Mouse (Mus musculus) ES-E14 (cell line): Measurements from ENCODE around the gene Pld4.

ENCODE experiments used
- CHD2 ChIP-seq: IDR thresholded peaks from 2 replicates; pipeline ENCODE4 v1.6.1; 2014; ENCODE audit warnings: mild to moderate bottlenecking, low read depth, low read length, inconsistent platforms
- HCFC1 ChIP-seq: IDR thresholded peaks from 2 replicates; pipeline ENCODE4 v1.6.1; 2012; ENCODE audit warnings: low read length, inconsistent platforms, borderline replicate concordance; ENCODE audit not compliant: insufficient read depth
- MAFK ChIP-seq: IDR thresholded peaks from 2 replicates; pipeline ENCODE4 v1.6.1; 2014; ENCODE audit warnings: mild to moderate bottlenecking, low read depth, low read length, inconsistent platforms; ENCODE audit not compliant: insufficient read depth
- ZC3H11A ChIP-seq: IDR thresholded peaks from 2 replicates; pipeline ENCODE4 v1.6.1; 2012; ENCODE audit warnings: low read depth, mild to moderate bottlenecking, inconsistent platforms, low read length, borderline replicate concordance

GRCm38 (mm10) chr12:112746461-112746807 is 14.0 kb upstream of the Pld4 start:
- TF ChIP-seq ZC3H11A (no peak), HCFC1 (no peak), MAFK (no peak), CHD2 (no peak)
